Mouse (Mus musculus): Measurements from ENCODE around the gene Adssl1. TPM values are rescaled to one million over a fixed set of nuclear protein-coding genes. Genes with fewer than 3 reads are reported as not detected.

Gene Adssl1
- polyA plus RNA-seq, 1 experiment from 2014 or later: 1.8 TPM

GRCm38 (mm10) chr12:112667619-112668297 is 47.9 kb downstream of the Adssl1 start:
- H3K4me1 ChIP-seq (replicated peaks; ENCODE audit: control insufficient read depth, insufficient read depth, low read length): peaks cover 72% of the 10 kb centered on the region
- H3K9me3 ChIP-seq (ENCODE audit: control insufficient read depth, low read length): no peaks in the 10 kb centered on the region
- H3K4me3 ChIP-seq (replicated peaks; ENCODE audit: low read length): no peak overlapping the region
- H3K27ac ChIP-seq (ENCODE audit: low read length): no peak overlapping the region
- no peak for ATAC-seq
- H3K4me2 ChIP-seq (ENCODE audit: low read length): no peak overlapping the region
- H3K9ac ChIP-seq (replicated peaks; ENCODE audit: low read depth, low read length): no peak overlapping the region
- peaks cover 14% of the 10 kb centered on the region for H3K36me3 ChIP-seq (ENCODE audit: control insufficient read depth, insufficient read depth)
- 84% methylated on average over 10 of the region's 10 CpGs for WGBS
- no peaks in the 10 kb centered on the region for H3K27me3 ChIP-seq (replicated peaks; ENCODE audit: control insufficient read depth, insufficient read depth, low read length)

DNA sequence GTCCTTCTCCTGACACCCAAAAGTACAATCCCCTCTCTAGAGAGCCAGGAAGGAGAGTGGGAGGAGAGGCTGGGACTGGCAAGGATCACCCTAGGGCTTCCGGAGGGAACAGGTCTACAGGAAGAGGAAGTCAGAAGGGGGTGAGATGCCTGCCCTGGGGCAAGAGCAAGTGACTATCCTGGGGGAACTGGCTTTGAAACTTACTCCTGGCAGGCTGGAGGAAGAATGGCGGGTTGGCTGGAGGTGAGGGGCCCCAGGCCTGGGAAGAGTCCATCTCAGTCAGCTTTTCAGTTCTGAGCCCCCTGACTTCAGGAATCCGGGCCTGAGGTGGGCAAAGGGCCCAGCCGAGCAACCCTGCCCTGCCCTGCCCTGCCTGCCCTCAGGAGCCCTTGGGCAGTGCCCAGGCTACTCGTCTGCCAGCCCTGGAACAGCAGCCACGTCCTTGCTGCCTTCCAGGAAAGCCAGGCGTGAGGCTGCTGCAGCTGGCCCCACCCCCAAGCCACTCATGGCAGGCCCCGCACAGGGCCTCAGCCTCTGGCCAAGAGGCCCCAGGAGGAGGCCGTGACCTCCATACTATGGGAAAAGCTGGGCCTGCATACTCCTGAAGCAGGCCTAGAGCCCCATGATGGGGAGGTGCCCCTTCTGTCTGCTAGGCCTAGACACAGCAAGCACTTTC is 51.0 kb downstream of the Adssl1 start:
- H3K4me2 ChIP-seq (ENCODE audit: low read length): no peak overlapping the region
- H3K27me3 ChIP-seq (replicated peaks; ENCODE audit: control insufficient read depth, insufficient read depth, low read length): no peaks in the 10 kb centered on the region
- no peak overlapping the region for H3K4me3 ChIP-seq (replicated peaks; ENCODE audit: low read length)
- H3K4me1 ChIP-seq (replicated peaks; ENCODE audit: control insufficient read depth, insufficient read depth, low read length): peaks cover 59% of the 10 kb centered on the region
- no peaks in the 10 kb centered on the region for H3K9me3 ChIP-seq (ENCODE audit: control insufficient read depth, low read length)
- WGBS: 51% methylated on average over 9 of the region's 9 CpGs
- H3K36me3 ChIP-seq (ENCODE audit: control insufficient read depth, insufficient read depth): peaks cover 14% of the 10 kb centered on the region
- H3K9ac ChIP-seq (replicated peaks; ENCODE audit: low read depth, low read length): no peak overlapping the region
- no peak overlapping the region for H3K27ac ChIP-seq (ENCODE audit: low read length)
- no peak for ATAC-seq

GRCm38 (mm10) chr12:112671891-112672290 is 52.0 kb downstream of the Adssl1 start:
- peaks cover 50% of the 10 kb centered on the region for H3K4me1 ChIP-seq (replicated peaks; ENCODE audit: control insufficient read depth, insufficient read depth, low read length)
- H3K36me3 ChIP-seq (ENCODE audit: control insufficient read depth, insufficient read depth): peaks cover 14% of the 10 kb centered on the region

DNA sequence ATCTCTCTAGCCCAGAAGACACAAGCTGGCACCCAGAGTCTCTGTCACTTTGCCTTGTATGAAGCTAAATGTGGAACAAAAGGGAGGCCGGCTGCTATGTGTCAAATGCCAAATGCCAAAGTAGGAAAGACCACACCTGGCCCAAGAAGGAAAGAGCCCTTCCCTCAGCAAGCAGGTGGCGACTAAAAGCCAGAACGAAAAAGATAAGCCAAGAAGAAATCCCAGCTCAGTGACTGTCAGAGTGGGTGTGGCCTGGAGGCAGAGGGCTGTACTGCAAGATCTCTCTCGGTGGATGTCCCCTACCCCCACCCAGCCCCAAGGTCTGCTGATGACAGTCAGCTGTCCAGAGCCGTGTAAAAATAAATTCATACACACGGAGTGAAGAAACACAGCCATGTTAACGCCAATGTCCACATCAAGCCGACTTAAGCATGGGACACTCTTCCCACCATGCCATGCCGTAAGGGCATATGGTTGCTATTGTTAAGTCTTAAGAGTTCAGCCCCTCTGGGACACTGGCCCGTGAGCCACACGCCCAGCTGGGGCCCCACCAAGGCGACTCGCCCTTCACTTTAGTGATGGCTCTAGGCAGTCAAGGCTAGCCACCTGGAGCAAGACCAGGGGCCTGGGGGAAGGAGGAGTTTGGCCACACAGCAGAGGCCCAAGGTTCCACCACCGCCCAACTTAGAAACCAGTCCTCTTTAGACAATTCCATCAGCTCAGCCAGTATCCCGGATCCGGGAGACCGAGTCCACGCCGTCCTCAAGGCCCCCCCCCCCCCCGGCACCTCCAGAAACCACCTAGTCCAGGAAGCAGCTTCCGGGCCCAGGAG is 53.1 kb downstream of the Adssl1 start:
- Histone ChIP-seq H3K27ac (ENCODE audit: low read length) (peak overlapping the region; percentile 87), H3K36me3 (ENCODE audit: control insufficient read depth, insufficient read depth) (peaks cover 12% of the 10 kb centered on the region), H3K27me3 (replicated peaks; ENCODE audit: control insufficient read depth, insufficient read depth, low read length) (peaks cover 2% of the 10 kb centered on the region), H3K9me3 (ENCODE audit: control insufficient read depth, low read length) (no peaks in the 10 kb centered on the region), H3K9ac (replicated peaks; ENCODE audit: low read depth, low read length) (peak overlapping the region; percentile 99), H3K4me3 (replicated peaks; ENCODE audit: low read length) (peak overlapping the region; percentile 94), H3K4me2 (ENCODE audit: low read length) (peak overlapping the region; percentile 95), H3K4me1 (replicated peaks; ENCODE audit: control insufficient read depth, insufficient read depth, low read length) (peaks cover 40% of the 10 kb centered on the region)
- ATAC-seq: no peak; the same call in 1 of the 2 replicates
- WGBS: 6% methylated on average over 20 of the region's 21 CpGs

More at GRCm38 (mm10) chr12:112671891-112672290, 52.0 kb downstream of the Adssl1 start:
- no peak for ATAC-seq
- Histone ChIP-seq H3K4me3 (replicated peaks; ENCODE audit: low read length) (no peak overlapping the region), H3K27ac (ENCODE audit: low read length) (no peak overlapping the region), H3K4me2 (ENCODE audit: low read length) (peak overlapping the region; percentile 95; the same call in 1 of the 2 replicates), H3K9me3 (ENCODE audit: control insufficient read depth, low read length) (no peaks in the 10 kb centered on the region), H3K27me3 (replicated peaks; ENCODE audit: control insufficient read depth, insufficient read depth, low read length) (no peaks in the 10 kb centered on the region), H3K9ac (replicated peaks; ENCODE audit: low read depth, low read length) (no peak overlapping the region)
- WGBS: 83% methylated on average over 7 of the region's 7 CpGs

- H3K36me3 ChIP-seq (ENCODE audit: control insufficient read depth, insufficient read depth): peaks cover 9% of the 10 kb centered on the region; the same call in 1 of the 2 replicates
- H3K9ac ChIP-seq (replicated peaks; ENCODE audit: low read depth, low read length): peak overlapping the region; percentile 99
- peaks cover 8% of the 10 kb centered on the region for H3K27me3 ChIP-seq (replicated peaks; ENCODE audit: control insufficient read depth, insufficient read depth, low read length)
- no peaks in the 10 kb centered on the region for H3K9me3 ChIP-seq (ENCODE audit: control insufficient read depth, low read length)
- peak overlapping the region; percentile 95 for H3K4me2 ChIP-seq (ENCODE audit: low read length)
- H3K27ac ChIP-seq (ENCODE audit: low read length): peak overlapping the region; percentile 87
- peak overlapping the region; percentile 94 for H3K4me3 ChIP-seq (replicated peaks; ENCODE audit: low read length)
- peaks cover 45% of the 10 kb centered on the region for H3K4me1 ChIP-seq (replicated peaks; ENCODE audit: control insufficient read depth, insufficient read depth, low read length)
- WGBS: under 1% methylated on average over 57 of the region's 68 CpGs
- ATAC-seq: peak; percentile 30
Measured at GRCm38 (mm10) chr12:112673576-112674091, 53.8 kb downstream of the Adssl1 start.

DNA sequence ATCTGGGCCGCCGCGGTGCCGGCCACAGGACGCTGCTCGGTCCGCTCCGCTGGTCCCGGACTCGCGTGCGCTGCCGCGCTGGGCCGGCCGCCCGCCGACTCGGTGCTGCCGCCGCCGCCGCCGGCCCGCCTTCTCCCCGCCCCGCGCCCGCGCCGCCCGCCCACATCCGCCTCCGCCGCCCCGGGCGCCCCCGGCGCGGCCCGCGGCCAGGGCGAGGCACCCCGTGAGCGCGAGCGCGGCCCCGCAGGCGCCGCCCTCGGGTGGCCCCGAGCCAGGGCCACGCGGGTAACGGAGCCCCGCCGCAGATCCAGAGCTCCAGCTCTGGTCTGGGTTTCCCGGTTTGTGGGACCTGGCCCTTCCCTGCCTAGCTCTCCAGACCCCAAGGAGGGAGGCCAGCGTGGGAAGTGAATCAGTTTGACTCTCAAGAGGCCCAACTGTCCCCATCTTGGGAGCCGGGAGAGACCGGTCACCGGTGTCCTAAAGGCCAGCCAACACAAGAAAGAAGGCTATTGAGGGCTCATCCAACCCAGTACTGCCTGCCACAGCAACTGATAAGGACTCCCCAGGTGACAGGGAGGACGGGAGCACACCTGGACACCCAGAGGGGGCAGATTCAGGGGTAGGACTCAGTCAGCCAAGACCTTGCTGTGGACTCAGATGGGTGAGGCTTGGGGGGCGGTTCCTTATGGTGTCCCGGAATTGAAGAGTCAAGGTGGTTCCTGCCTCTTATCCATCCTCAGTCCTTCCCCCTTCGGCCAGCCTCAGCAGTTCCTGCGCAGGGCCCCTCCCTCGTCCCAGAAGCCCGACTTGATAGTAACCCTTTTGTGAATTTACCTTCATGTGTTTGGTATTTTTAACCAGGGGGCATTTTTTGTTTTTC is 54.5 kb downstream of the Adssl1 start, which contains the start of gene Akt1:
Akt1 (minus strand) TSS at position 753 of the 880 bp plus-strand sequence.
- H3K4me1 ChIP-seq (replicated peaks; ENCODE audit: control insufficient read depth, insufficient read depth, low read length): peaks cover 52% of the 10 kb centered on the region
- 2% methylated on average over 19 of the region's 70 CpGs for WGBS
- H3K4me3 ChIP-seq (replicated peaks; ENCODE audit: low read length): peak within 1 kb of the TSS; percentile 94

GRCm38 (mm10) chr12:112675245-112676035 is 55.6 kb downstream of the Adssl1 start:
- H3K9ac ChIP-seq (replicated peaks; ENCODE audit: low read depth, low read length): peak overlapping the region; percentile 29; the same call in 1 of the 2 replicates
- peaks cover 19% of the 10 kb centered on the region for H3K27me3 ChIP-seq (replicated peaks; ENCODE audit: control insufficient read depth, insufficient read depth, low read length)
- 0 out of 2 replicates have a peak, but pooled peaks cover 2% of the 10 kb centered on the region for H3K36me3 ChIP-seq (ENCODE audit: control insufficient read depth, insufficient read depth)
- H3K4me2 ChIP-seq (ENCODE audit: low read length): peak overlapping the region; percentile 81
- peak overlapping the region; percentile 24 for H3K27ac ChIP-seq (ENCODE audit: low read length)
- peak overlapping the region; percentile 94 for H3K4me3 ChIP-seq (replicated peaks; ENCODE audit: low read length)
- ATAC-seq: peak; percentile 41
- H3K4me1 ChIP-seq (replicated peaks; ENCODE audit: control insufficient read depth, insufficient read depth, low read length): peaks cover 55% of the 10 kb centered on the region
- 14% methylated on average over 18 of the region's 18 CpGs for WGBS
- no peaks in the 10 kb centered on the region for H3K9me3 ChIP-seq (ENCODE audit: control insufficient read depth, low read length)

More for the DNA sequence above, 54.5 kb downstream of the Adssl1 start, which contains the start of gene Akt1:
- no peaks in the 10 kb centered on the region for H3K9me3 ChIP-seq (ENCODE audit: control insufficient read depth, low read length)
- peak within 1 kb of the TSS; percentile 87 for H3K27ac ChIP-seq (ENCODE audit: low read length)
- H3K36me3 ChIP-seq (ENCODE audit: control insufficient read depth, insufficient read depth): peaks cover 9% of the 10 kb centered on the region; the same call in 1 of the 2 replicates
- H3K9ac ChIP-seq (replicated peaks; ENCODE audit: low read depth, low read length): peak within 1 kb of the TSS; percentile 99
- ATAC-seq: peak; percentile 5
- peak within 1 kb of the TSS; percentile 95 for H3K4me2 ChIP-seq (ENCODE audit: low read length)
- H3K27me3 ChIP-seq (replicated peaks; ENCODE audit: control insufficient read depth, insufficient read depth, low read length): peaks cover 8% of the 10 kb centered on the region

DNA sequence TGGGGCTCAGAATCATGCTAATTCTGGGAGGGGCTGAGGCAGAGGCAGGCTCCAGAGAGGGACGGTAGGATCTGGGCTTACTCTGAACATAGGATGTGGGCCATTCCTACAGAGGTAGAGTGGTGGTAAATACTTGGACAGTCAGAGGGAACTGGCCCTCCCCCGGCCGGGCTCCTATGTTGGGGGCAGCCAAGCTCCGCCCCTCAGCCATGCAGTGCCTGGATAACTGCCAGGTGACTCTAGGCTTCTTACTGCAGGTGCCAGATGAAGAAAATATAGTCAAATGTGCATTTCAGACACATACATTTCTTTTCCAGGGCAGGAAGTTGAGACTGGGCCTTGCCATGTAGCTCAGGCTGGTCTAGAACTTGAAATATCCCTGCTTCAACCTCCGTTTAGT is 57.2 kb downstream of the Adssl1 start:
- H3K4me3 ChIP-seq (replicated peaks; ENCODE audit: low read length): no peak overlapping the region
- no peak for ATAC-seq
- peaks cover 23% of the 10 kb centered on the region for H3K27me3 ChIP-seq (replicated peaks; ENCODE audit: control insufficient read depth, insufficient read depth, low read length)
- no peak overlapping the region for H3K4me2 ChIP-seq (ENCODE audit: low read length)
- no peak overlapping the region for H3K27ac ChIP-seq (ENCODE audit: low read length)
- no peak overlapping the region for H3K9ac ChIP-seq (replicated peaks; ENCODE audit: low read depth, low read length)
- 53% methylated on average over 5 of the region's 5 CpGs for WGBS
- H3K4me1 ChIP-seq (replicated peaks; ENCODE audit: control insufficient read depth, insufficient read depth, low read length): peaks cover 39% of the 10 kb centered on the region
- no peaks in the 10 kb centered on the region for H3K9me3 ChIP-seq (ENCODE audit: control insufficient read depth, low read length)
- H3K36me3 ChIP-seq (ENCODE audit: control insufficient read depth, insufficient read depth): no peaks in the 10 kb centered on the region

Measured in forebrain, embryonic 16.5 days (tissue).